ENCODE assay signal across 9 mouse cellular contexts in the genomic region with DNA sequence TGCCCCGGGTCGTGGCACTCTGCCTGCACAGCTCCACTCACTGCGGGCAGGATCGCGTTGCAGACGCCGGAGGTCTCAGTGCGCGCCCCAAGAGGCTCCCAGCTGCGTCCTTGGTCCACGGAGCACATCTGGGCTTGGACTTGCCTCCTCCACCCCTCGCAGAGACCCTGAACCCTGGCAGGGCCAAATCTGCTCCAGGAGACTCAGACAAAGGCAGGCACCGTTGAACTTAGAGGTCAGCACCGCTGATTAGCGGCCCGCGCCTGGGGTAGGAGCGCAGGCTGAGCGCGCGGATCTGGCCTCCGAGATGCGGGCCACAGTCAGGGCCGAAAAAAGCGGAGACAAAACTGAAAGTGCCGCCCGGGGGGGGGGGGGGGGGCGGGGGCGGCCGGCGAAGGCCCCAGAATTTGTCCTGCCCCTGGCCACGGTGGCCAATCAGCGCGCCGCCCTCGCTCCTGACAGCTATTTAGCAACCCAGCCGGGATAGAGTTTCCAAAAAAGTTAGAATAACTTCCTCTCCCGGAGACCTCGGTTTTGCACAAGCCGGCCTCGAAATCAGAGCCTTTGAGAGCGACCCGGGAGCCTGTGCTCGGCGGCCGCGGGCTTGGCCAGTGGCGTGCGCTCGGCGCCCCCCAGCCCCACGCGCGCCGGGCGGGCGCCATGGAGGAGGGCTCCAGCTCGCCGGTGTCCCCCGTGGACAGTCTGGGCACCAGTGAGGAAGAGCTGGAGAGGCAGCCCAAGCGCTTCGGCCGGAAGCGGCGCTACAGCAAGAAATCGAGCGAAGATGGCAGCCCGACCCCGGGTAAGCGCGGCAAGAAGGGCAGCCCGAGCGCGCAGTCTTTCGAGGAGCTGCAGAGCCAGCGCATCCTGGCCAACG. TPM values are rescaled to one million over a fixed set of nuclear protein-coding genes. Genes with fewer than 3 reads are reported as not detected.
DNase-seq lines count a peak whose midpoint lies in the region; ATAC-seq and TF ChIP-seq lines count a peak whose summit lies in the region.
"Had no signal": no experiment of that assay in that cellular context is flagged by ENCODE, and none has a peak within 500 bp of the region (broad histone marks: within the 10 kb centered on the region; RNA-seq: fewer than 3 reads in every experiment).

TSS of gene Twist2 (plus strand) at position 495 of the 877 bp plus-strand sequence.

- peaks cover 23% of the 10 kb centered on the region for H3K4me1 ChIP-seq in embryonic facial prominence, embryonic 13.5 days
- peaks cover 18% of the 10 kb centered on the region for H3K4me1 ChIP-seq in heart, embryonic 12.5 days (replicated peaks)
- peaks cover 29% of the 10 kb centered on the region for H3K4me1 ChIP-seq in kidney, embryonic 16.5 days (ENCODE audit: insufficient read depth, low read length)
- no peaks in the 10 kb centered on the region for H3K4me1 ChIP-seq in thymus, adult 2 months (replicated peaks; ENCODE audit: control insufficient read depth, insufficient read depth, low read length)

- peak within 1 kb of the TSS; percentile 70 for H3K4me3 ChIP-seq in embryonic facial prominence, embryonic 13.5 days
- peak within 1 kb of the TSS; percentile 63 for H3K4me3 ChIP-seq in heart, embryonic 12.5 days
- H3K4me3 ChIP-seq in kidney, embryonic 16.5 days (ENCODE audit: low read length): peak within 1 kb of the TSS; percentile 60
- H3K4me3 ChIP-seq in thymus, adult 2 months (ENCODE audit: control insufficient read depth, insufficient read depth, low read length): no peak within 1 kb of the TSS

- no peaks in the 10 kb centered on the region for H3K9me3 ChIP-seq in embryonic facial prominence, embryonic 13.5 days
- H3K9me3 ChIP-seq in heart, embryonic 12.5 days (replicated peaks): no peaks in the 10 kb centered on the region
- H3K9me3 ChIP-seq in kidney, embryonic 16.5 days (ENCODE audit: low read length): no peaks in the 10 kb centered on the region

- no peak for TF ChIP-seq POLR2A in thymus, adult 2 months (IDR thresholded peaks at IDR 0.05; ENCODE audit: control insufficient read depth, extremely low read depth, insufficient read depth, low read length, poor library complexity)

- H3K27ac ChIP-seq in embryonic facial prominence, embryonic 13.5 days: peak within 1 kb of the TSS; percentile 96
- H3K27ac ChIP-seq in heart, embryonic 12.5 days (ENCODE audit: poor library complexity, severe bottlenecking): no peak within 1 kb of the TSS
- no peak within 1 kb of the TSS for H3K27ac ChIP-seq in kidney, embryonic 16.5 days (ENCODE audit: low read length)
- H3K27ac ChIP-seq in thymus, adult 2 months (ENCODE audit: control insufficient read depth, insufficient read depth, low read length): no peak within 1 kb of the TSS

- TF ChIP-seq CTCF in thymus, adult 2 months (IDR thresholded peaks at IDR 0.05; ENCODE audit: borderline replicate concordance, control insufficient read depth, extremely low read depth, insufficient read depth, low read length, poor library complexity): no peak

- under 1% methylated on average over 71 of the region's 77 CpGs for whole genome bisulfite sequencing in embryonic facial prominence, embryonic 13.5 days
- WGBS in heart, embryonic 12.5 days: 1% methylated on average over 71 of the region's 77 CpGs
- under 1% methylated on average over 67 of the region's 77 CpGs for WGBS in kidney, embryonic 16.5 days
- WGBS in thymus, adult 2 months: 4% methylated on average over 77 of the region's 77 CpGs

- H3K27me3 ChIP-seq in embryonic facial prominence, embryonic 13.5 days: peaks cover 53% of the 10 kb centered on the region
- H3K27me3 ChIP-seq in heart, embryonic 12.5 days (replicated peaks): peaks cover 72% of the 10 kb centered on the region
- H3K27me3 ChIP-seq in kidney, embryonic 16.5 days (ENCODE audit: insufficient read depth, low read length): peaks cover 68% of the 10 kb centered on the region
- H3K27me3 ChIP-seq in thymus, adult 2 months (ENCODE audit: control insufficient read depth, insufficient read depth, low read length): no peaks in the 10 kb centered on the region; the same call in 1 of the 2 replicates

- no peaks in the 10 kb centered on the region for H3K36me3 ChIP-seq in embryonic facial prominence, embryonic 13.5 days
- no peaks in the 10 kb centered on the region for H3K36me3 ChIP-seq in heart, embryonic 12.5 days
- H3K36me3 ChIP-seq in kidney, embryonic 16.5 days (ENCODE audit: insufficient read depth, low read length): no peaks in the 10 kb centered on the region
- H3K36me3 ChIP-seq in thymus, adult 2 months (ENCODE audit: control insufficient read depth, insufficient read depth, low read length): no peaks in the 10 kb centered on the region

- peak; percentile 65 for ATAC-seq in embryonic facial prominence, embryonic 13.5 days (ENCODE audit: insufficient number of reproducible peaks, insufficient read depth, low FRiP score, low TSS enrichment, low read depth)
- 0 out of 2 replicates have a peak, but pooled peaks have one; percentile 53 for ATAC-seq in heart, embryonic 12.5 days (ENCODE audit: insufficient number of reproducible peaks, low FRiP score)
- peak; percentile 58 for ATAC-seq in kidney, embryonic 16.5 days (ENCODE audit: low FRiP score, low TSS enrichment)

- peak within 1 kb of the TSS; percentile 88 for H3K4me2 ChIP-seq in embryonic facial prominence, embryonic 13.5 days
- peak within 1 kb of the TSS; percentile 98 for H3K4me2 ChIP-seq in heart, embryonic 12.5 days
- peak within 1 kb of the TSS; percentile 93 for H3K4me2 ChIP-seq in kidney, embryonic 16.5 days (replicated peaks; ENCODE audit: low read depth, low read length)

- peak within 1 kb of the TSS; percentile 89 for H3K9ac ChIP-seq in embryonic facial prominence, embryonic 13.5 days
- H3K9ac ChIP-seq in heart, embryonic 12.5 days: peak within 1 kb of the TSS; percentile 55
- peak within 1 kb of the TSS; percentile 69 for H3K9ac ChIP-seq in kidney, embryonic 16.5 days (replicated peaks; ENCODE audit: low read length)

- peak; percentile 61 for DNase-seq in adrenal gland, adult 2 months
- DNase-seq in adrenal gland, adult 8-10 months: no peak
- peak; percentile 52 for DNase-seq in lung, postnatal 14 days
- DNase-seq in right cerebral cortex, postnatal 25 days: peak; percentile 45
- no peak for DNase-seq in thymus, adult 2 months

RNA-seq across cellular contexts. Expression of gene Twist2, which starts in this region (rescaled TPM):
- 1 to 10 TPM; 2.0 to 4.4 TPM for total RNA-seq in adrenal gland, adult 2 months (2021)
- 14.4 and 15.2 TPM in 2 replicates for polyA plus RNA-seq in adrenal gland, adult 2 months (2012; rRNA removed)
- 1 to 10 TPM; 2.4 to 3.8 (median 2.7) TPM for total RNA-seq in adrenal gland, adult 8-10 months (2022)
- polyA plus RNA-seq in embryonic facial prominence, embryonic 13.5 days (2015; fragmentation: Nextera tagmentation; extraction: Ambion mirVana): 92.9 and 101 TPM in 2 replicates
- polyA plus RNA-seq in heart, embryonic 12.5 days (2016; fragmentation: Nextera tagmentation; extraction: Ambion mirVana): 2.6 and 3.0 TPM in 2 replicates
- 8.3 TPM in 2 replicates for polyA plus RNA-seq in kidney, embryonic 16.5 days (2015; fragmentation: Nextera tagmentation; extraction: Ambion mirVana)
- polyA plus RNA-seq in thymus, adult 2 months (2012; rRNA removed): 1.5 and 2.1 TPM in 2 replicates
- total RNA-seq: hematopoietic stem cell, adult 5-6 weeks had no signal

Comparison
In these comparisons a context has a peak if more than half of its experiments do, and no peak if none do; other contexts are left out.
1. DNase-seq: peak in adrenal gland, adult 2 months (single experiment), lung, postnatal 14 days (single experiment) and right cerebral cortex, postnatal 25 days (single experiment); none in adrenal gland, adult 8-10 months (single experiment) and thymus, adult 2 months (single experiment).
2. Peak in every context shown above with its lines, with median percentiles within 50 percentile points of each other: ATAC-seq, H3K4me2 ChIP-seq and H3K9ac ChIP-seq.